Mouse (Mus musculus): Measurements from ENCODE around the gene Akt1.

Gene Akt1

GRCm38 (mm10) chr12:112626455-112626854 is 48.2 kb downstream of the Akt1 start:
- DNase-seq: no peak

GRCm38 (mm10) chr12:112625700-112626099 is 49.0 kb downstream of the Akt1 start:
- DNase-seq: no peak

GRCm38 (mm10) chr12:112623742-112624141 is 50.9 kb downstream of the Akt1 start:
- DNase-seq: peak; percentile 76 to 79

- DNase-seq: no peak
These were observed 52.8 kb downstream of the Akt1 start for GRCm38 (mm10) chr12:112621900-112622299.

GRCm38 (mm10) chr12:112620354-112621061 is 54.2 kb downstream of the Akt1 start:
- DNase-seq: no peak

GRCm38 (mm10) chr12:112619686-112620353 is 54.9 kb downstream of the Akt1 start, which contains the start of gene Adssl1:
Gene Adssl1 (plus strand): TSS chr12:112620045.
- DNase-seq: peak; percentile 74 to 82

GRCm38 (mm10) chr12:112618981-112619685 is 55.6 kb downstream of the Akt1 start:
- peak; percentile 39 to 57 for DNase-seq

GRCm38 (mm10) chr12:112617898-112618380 is 56.7 kb downstream of the Akt1 start:
- peak; percentile 82 to 87 for DNase-seq

GRCm38 (mm10) chr12:112617184-112617583 is 57.5 kb downstream of the Akt1 start:
- DNase-seq: no peak

GRCm38 (mm10) chr12:112616668-112617067 is 58.0 kb downstream of the Akt1 start:
- no peak for DNase-seq

GRCm38 (mm10) chr12:112609031-112609430 is 65.7 kb downstream of the Akt1 start:
- DNase-seq: peak in 1 of 2 experiments; percentile 44

GRCm38 (mm10) chr12:112606998-112607397 is 67.7 kb downstream of the Akt1 start:
- DNase-seq: no peak

GRCm38 (mm10) chr12:112605766-112606165 is 68.9 kb downstream of the Akt1 start:
- peak; percentile 87 to 90 for DNase-seq

GRCm38 (mm10) chr12:112604709-112605649 is 69.7 kb downstream of the Akt1 start:
- DNase-seq: peak; percentile 87 to 90

- peak in 1 of 2 experiments; percentile 33 for DNase-seq
These were observed 70.7 kb downstream of the Akt1 start for GRCm38 (mm10) chr12:112604022-112604421.
